Mouse (Mus musculus): ENCODE data around the gene Akr1c19.

Gene Akr1c19

DNA sequence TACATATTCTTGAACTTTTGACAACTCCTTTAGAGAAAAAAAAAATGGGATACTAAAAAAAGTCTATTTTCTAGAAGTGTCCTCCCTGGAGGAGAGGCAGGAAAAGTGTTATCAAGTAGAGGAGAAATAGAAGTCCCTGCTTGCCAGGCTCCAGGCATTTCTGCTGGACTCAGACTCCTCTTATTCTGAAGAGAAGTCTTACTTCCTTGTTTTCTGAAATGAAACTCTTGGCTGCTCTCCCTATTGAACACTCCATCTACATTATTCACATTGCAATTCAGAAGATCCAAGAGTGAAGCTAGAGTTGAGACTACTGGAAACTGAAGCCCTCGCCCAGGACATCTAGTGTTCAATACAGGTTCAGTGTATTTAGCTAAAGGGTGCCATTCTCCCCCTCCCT, at the start of gene Akr1c19:
Akr1c19 (plus strand) TSS at position 260 of the 400 bp plus-strand sequence.
- 0 out of 2 replicates have a peak, but pooled peaks have one; percentile 18 for TF ChIP-seq GATA4 (IDR thresholded peaks at IDR 0.05; ENCODE audit: insufficient replicate concordance, low read length)

DNA sequence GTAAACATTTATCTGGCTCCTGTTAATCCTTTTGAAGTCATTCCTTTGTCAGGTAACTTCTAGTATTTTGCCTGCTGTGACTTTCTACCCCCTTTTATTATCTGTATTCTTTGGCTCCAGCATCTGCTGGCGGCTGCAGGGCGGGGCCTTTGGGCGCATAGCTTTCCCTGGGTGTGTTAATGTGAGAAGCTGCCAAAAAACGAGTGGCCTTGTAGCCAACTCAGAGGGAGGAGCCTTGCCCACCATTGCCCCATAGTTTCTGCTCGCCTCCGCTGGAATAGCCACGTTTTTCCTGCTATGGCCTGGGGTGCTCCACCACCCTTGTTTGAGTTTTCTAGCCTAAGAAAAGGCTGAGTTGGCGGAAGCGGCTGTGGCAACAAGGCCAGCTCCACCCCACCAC, 45.4 kb upstream of the Akr1c19 start:
- no peak for TF ChIP-seq GATA4 (IDR thresholded peaks at IDR 0.05; ENCODE audit: insufficient replicate concordance, low read length)

- TF ChIP-seq GATA4 (IDR thresholded peaks at IDR 0.05; ENCODE audit: insufficient replicate concordance, low read length) = peak; percentile 69; the same call in 1 of the 2 replicates
These were observed 41.7 kb upstream of the Akr1c19 start for GRCm38 (mm10) chr13:4186641-4187411.

- no peak for TF ChIP-seq GATA4 (IDR thresholded peaks at IDR 0.05; ENCODE audit: insufficient replicate concordance, low read length)
These were observed 40.3 kb upstream of the Akr1c19 start for GRCm38 (mm10) chr13:4188174-4188573.

DNA sequence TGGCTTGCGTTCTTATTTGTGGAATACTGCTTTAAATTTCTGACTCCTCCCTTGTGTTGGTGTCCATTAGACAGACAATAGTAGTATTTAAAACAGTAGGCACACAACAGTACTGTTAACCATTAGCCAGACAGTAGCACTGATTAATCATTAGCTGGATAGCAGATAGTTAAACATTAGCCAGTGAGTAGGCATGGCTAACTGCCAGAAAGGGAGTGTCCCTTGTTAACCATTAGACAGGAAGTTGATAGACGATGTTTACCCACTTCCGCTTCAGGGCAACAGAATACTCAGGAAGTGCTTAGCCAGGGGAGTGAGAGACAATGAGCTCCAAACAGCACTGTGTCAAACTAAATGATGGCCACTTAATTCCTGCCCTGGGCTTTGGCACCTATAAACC, 37.6 kb upstream of the Akr1c19 start, which contains the start of gene Akr1c13:
Akr1c13 (plus strand) TSS at position 247 of the 400 bp plus-strand sequence.
- no peak for TF ChIP-seq GATA4 (IDR thresholded peaks at IDR 0.05; ENCODE audit: insufficient replicate concordance, low read length)

DNA sequence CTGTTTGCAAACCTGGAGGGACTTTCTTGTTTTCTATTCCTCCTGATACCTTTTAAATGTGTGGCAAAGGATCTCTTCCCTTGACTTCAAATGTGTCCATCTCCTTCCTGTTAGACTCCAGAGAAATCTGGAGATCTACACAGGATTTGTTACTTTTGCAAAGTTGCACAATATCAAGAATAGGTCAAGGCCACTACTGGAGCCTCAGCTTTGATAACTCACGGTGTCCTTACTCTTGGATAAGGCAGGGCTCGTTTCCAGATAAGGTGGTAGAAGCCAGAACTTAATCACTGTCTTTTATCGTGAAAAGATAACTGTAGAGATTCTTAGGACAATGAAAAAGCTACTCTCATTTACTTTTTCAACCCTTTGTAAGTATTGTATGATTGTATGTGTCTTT, 36.0 kb upstream of the Akr1c19 start:
- no peak for TF ChIP-seq GATA4 (IDR thresholded peaks at IDR 0.05; ENCODE audit: insufficient replicate concordance, low read length)

- peak; percentile 82 for TF ChIP-seq GATA4 (IDR thresholded peaks at IDR 0.05; ENCODE audit: insufficient replicate concordance, low read length)
These were observed 22.2 kb upstream of the Akr1c19 start for GRCm38 (mm10) chr13:4206147-4206903.

DNA sequence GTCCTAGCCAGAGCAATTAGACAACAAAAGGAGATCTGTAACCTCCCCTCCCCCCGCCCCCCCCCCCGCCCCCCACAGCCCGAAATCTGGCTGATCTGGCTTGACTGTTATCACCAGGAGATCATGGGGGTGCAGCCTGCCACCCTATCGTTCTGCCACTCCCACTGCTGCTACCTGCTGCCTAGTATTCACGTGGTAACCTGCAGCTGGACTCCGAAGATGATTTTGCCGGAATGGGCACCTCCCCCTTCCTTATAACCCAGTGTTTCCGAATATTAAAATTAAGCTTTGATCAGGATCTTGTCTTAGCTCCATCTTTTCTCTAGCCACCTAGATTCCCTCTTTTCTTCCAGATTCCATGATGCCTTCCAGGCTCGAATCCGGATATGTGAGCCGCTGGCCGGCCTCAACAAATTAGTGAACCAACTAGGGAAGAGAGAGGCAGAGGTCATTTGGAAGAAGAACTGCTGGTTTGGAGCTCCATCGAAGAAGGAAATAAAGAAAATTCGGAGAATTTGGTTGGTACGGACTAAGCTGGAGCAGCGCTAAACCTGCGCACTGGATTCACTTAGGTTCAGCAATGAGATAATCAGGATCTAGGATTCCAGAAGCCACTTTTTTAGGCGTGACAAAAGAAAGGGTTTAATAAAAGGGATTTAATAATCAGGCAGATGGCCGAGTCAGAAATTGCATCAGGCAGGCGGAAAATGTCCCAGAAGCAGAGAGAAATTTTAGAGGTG, 16.8 kb upstream of the Akr1c19 start:
- TF ChIP-seq GATA4 (IDR thresholded peaks at IDR 0.05; ENCODE audit: insufficient replicate concordance, low read length) = no peak

GRCm38 (mm10) chr13:4212309-4212708, 16.2 kb upstream of the Akr1c19 start:
- no peak for TF ChIP-seq GATA4 (IDR thresholded peaks at IDR 0.05; ENCODE audit: insufficient replicate concordance, low read length)

DNA sequence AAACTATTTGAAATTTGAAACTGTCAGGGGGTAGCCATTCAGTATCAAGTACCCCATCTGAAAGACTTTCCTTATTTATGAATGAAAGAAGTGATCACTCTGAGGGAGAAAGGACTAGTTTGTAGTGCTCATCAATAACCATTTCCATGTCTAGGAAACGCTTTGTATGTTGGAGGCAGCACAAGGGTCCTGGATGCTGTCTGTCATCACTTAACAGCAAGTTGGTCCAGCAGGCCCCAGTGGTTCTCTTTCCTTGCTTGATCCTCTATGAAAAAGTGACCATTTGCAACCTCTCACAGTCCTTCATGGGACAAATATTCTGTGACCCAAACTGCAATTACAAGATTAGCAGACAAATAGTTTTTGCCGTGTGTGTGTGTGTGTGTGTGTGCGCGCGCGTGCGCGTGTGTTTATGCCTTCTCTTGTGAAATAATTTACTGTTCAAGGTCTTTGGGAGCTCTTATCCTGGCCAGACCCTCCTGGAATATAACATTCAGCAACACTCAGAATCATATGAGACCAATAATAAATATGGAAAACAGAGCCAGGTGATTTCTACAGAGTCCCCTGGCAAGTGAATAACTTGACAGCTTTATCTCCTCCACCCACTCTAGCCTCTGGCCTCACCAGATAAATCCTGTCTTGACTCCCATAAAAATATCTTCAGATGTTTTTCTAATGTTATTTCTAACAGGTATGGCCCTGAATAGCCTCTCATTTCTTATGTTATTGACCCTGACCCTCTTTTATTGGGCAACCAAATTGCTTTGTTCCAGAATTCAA, 2.5 kb downstream of the Akr1c19 start:
- TF ChIP-seq GATA4 (IDR thresholded peaks at IDR 0.05; ENCODE audit: insufficient replicate concordance, low read length) = no peak

- no peak for TF ChIP-seq GATA4 (IDR thresholded peaks at IDR 0.05; ENCODE audit: insufficient replicate concordance, low read length)
These were observed 4.6 kb downstream of the Akr1c19 start for GRCm38 (mm10) chr13:4233135-4233534.

- TF ChIP-seq GATA4 (IDR thresholded peaks at IDR 0.05; ENCODE audit: insufficient replicate concordance, low read length) = no peak; the same call in none of the 2 replicates
These were observed 5.2 kb downstream of the Akr1c19 start for GRCm38 (mm10) chr13:4233536-4234172.

- TF ChIP-seq GATA4 (IDR thresholded peaks at IDR 0.05; ENCODE audit: insufficient replicate concordance, low read length) = no peak
These were observed 16.5 kb downstream of the Akr1c19 start for GRCm38 (mm10) chr13:4244861-4245559.

GRCm38 (mm10) chr13:4249347-4249746, 20.8 kb downstream of the Akr1c19 start:
- no peak for TF ChIP-seq GATA4 (IDR thresholded peaks at IDR 0.05; ENCODE audit: insufficient replicate concordance, low read length)
